Mouse (Mus musculus) Patski (cell line): ENCODE measurements around the gene Rrm2. TPM values are rescaled to one million over a fixed set of nuclear protein-coding genes. Genes with fewer than 3 reads are reported as not detected.
A peak's percentile ranks its signal among the peaks of the same experiment; 100 is the strongest.
"Not testable (repeated sequence)": the region's sequence is repeated elsewhere in the genome, so short reads cannot be mapped to it uniquely, and the experiment has no call there.

Source experiments
- ATAC-seq: fragments of 100-300 bp; one replicate; pipeline ENCODE4 v1.8.0; 2021
- CTCF ChIA-PET: fragments of 350-600 bp; sonication (Branson Sonifier 250); formaldehyde crosslinking; loops from one replicate; lab custom pipeline; 2022; ENCODE audit warnings: inconsistent platforms; lab: Charles Lee
- POLR2A ChIA-PET: fragments of 350-600 bp; sonication (Branson Sonifier 250); formaldehyde crosslinking; loops from one replicate; lab custom pipeline; 2022; ENCODE audit warnings: antibody characterized with exemption, inconsistent platforms; lab: Charles Lee
- DNase-seq: peaks from one replicate; pipeline ENCODE4 v3.0.0-alpha.2; 2011; ENCODE audit warnings: low read depth, low spot score
- H3K27me3 ChIP-seq: fragments of 371-371 bp; one replicate; pipeline ENCODE4 v1.5.1; 2021
- CTCF ChIP-seq: fragments of 100-300 bp; IDR thresholded peaks from one replicate; pipeline ENCODE4 v1.5.1; 2021
- in situ Hi-C: fragments of 300-500 bp; cut with MboI; formaldehyde crosslinking; loops from 3 replicates; pipeline ENCODE4 v1.11.1; 2018; ENCODE audit warnings: low pct_unique_long_range_greater_than_20kb, mixed read lengths
- polyA plus RNA-seq: library from polyadenylated mRNA; unstranded; gene quantifications from one replicate; pipeline ENCODE4 v1.2.3, GENCODE M21; 2021

Rrm2 gene
- polyA plus RNA-seq, 1 experiment from 2014 or later = 129 TPM

DNA sequence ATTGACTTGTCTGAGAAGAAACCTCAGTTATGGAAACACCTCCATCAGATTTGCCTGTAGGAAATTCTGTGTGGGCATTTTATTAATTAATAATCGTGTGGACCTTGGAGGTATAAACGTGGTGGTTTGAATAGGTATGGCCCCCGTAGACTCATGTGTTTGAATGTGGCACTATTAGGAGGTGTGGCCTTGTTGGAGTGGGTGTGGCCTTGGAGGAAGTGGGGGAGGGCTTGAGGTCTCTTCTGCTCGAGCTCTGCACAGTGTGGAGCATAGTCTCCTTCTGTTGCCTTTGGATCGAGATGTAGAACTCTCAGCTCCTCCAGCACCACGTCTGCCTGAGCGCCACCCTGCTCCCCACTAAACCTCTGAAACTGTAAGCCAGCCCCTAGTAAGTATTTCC is 24.6 kb upstream of the Rrm2 start:
- TF ChIP-seq CTCF = no peak
- ChIA-PET POLR2A (no interaction called here), CTCF (no interaction called here)
- DNase-seq = no peak
- ATAC-seq = no peak
- in situ Hi-C loops = no loop called here
- H3K27me3 ChIP-seq = no peaks in the 10 kb centered on the region

DNA sequence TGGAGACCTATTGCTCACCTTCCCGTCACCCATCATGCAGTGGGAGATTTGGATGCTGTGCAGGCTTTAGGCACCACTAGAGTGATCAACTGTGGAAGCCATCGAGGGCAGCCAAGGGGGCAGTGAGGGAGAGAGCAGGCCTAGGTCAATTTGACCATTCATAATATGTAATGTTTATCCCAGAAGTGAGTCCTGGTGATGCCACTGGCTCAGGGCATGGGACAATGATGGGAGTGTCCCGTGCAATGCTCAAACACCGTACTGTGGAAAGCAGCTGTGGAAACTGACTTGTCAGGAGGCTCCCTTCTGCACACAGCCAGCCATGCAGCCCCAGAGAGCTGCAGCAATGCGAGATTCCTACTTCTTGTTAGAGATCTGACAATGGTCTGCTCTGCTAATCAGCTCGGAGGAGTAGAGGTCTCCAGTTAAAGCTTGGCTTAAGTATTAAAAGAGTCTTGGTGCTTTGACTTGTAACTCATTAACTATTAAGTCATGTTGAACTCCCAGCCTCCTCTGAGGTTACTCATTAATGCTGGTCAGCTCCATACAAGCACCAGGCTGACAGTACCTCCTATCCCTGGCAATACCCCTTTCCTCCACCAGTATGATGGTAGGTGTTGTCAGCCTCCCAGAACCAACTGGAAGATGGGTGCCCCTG is 21.9 kb upstream of the Rrm2 start:
- TF ChIP-seq CTCF = peak; percentile 45
- DNase-seq = no peak
- in situ Hi-C loops = no loop called here
- POLR2A ChIA-PET = no interaction called here
- peak; percentile 85 for ATAC-seq
- H3K27me3 ChIP-seq = no peaks in the 10 kb centered on the region
- CTCF ChIA-PET = interaction anchor here (0.7 to 3.8 kb wide), 5 partner anchors 11 to 29 kb away, joined by 3 to 22 read pairs (median 3); no protein-coding TSS in a partner anchor

DNA sequence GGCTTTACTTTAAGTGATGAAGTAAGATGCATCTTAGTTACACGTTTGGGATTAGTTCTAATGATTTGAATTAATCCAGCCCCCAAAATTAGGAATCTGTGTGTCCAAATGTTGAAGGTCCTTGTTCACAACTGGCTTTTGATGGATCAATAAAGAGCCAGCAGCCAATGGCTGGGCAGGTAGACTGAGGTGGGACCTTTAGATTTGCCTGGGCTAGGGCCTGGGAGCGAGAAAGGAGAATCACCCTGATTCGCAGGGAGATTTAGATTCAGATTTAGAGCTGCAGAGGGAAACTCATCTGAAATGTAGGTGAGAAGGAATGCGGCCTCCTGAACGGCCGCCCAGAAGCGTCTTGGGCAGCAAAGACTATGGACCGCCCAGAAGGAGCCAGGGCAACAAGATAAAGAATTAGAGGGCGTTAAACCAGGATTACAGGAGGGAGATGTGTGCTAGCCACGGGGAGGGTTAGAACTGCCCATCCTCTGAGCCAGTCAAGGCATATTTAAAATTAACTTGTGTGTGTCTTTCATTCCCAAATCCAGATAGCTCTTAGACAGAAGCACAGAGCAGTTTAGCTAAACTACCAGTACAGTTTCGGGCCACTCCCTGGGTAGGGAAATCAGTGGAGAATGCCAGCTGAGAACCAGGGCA is 21.2 kb upstream of the Rrm2 start:
- no peak for DNase-seq
- no peak for TF ChIP-seq CTCF
- ChIA-PET POLR2A (interaction anchor here (0.8 kb wide), 1 partner anchor 11 kb away, joined by 3 read pairs; no protein-coding TSS in a partner anchor), CTCF (interaction anchor here (0.7 to 3.8 kb wide), 6 partner anchors 11 to 30 kb away, joined by 3 to 22 read pairs (median 3); no protein-coding TSS in a partner anchor)
- no peaks in the 10 kb centered on the region for H3K27me3 ChIP-seq
- in situ Hi-C loops = no loop called here
- ATAC-seq = peak; percentile 22

DNA sequence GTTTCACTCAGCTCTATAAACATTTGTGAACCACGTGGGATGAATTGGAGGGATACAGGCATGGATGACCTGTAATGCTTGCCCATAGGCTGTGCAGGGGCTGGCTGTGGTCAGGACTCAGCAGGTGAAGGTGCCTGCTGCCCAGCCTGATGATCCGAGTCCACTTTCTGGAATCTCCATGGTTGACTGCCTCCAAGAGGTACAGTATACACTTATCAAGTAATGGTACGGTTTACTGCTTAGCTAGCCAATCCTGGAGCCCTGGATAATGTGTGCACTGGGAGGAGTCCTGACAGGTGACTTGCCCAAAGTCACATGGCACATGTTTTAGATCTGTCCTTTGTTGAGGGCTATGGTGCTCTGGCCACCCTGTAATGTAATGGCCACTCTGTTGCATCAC is 17.7 kb upstream of the Rrm2 start:
- CTCF ChIA-PET = interaction anchor here (1.0 to 2.7 kb wide), 8 partner anchors 8 to 221 kb away, joined by 3 to 10 read pairs (median 4); no protein-coding TSS in a partner anchor
- no peak for ATAC-seq
- POLR2A ChIA-PET = interaction anchor here (1.2 to 1.5 kb wide), 3 partner anchors 10 to 15 kb away, joined by 5 to 6 read pairs (median 6); no protein-coding TSS in a partner anchor
- TF ChIP-seq CTCF = no peak
- DNase-seq = no peak
- in situ Hi-C loops = no loop called here
- H3K27me3 ChIP-seq = no peaks in the 10 kb centered on the region

DNA sequence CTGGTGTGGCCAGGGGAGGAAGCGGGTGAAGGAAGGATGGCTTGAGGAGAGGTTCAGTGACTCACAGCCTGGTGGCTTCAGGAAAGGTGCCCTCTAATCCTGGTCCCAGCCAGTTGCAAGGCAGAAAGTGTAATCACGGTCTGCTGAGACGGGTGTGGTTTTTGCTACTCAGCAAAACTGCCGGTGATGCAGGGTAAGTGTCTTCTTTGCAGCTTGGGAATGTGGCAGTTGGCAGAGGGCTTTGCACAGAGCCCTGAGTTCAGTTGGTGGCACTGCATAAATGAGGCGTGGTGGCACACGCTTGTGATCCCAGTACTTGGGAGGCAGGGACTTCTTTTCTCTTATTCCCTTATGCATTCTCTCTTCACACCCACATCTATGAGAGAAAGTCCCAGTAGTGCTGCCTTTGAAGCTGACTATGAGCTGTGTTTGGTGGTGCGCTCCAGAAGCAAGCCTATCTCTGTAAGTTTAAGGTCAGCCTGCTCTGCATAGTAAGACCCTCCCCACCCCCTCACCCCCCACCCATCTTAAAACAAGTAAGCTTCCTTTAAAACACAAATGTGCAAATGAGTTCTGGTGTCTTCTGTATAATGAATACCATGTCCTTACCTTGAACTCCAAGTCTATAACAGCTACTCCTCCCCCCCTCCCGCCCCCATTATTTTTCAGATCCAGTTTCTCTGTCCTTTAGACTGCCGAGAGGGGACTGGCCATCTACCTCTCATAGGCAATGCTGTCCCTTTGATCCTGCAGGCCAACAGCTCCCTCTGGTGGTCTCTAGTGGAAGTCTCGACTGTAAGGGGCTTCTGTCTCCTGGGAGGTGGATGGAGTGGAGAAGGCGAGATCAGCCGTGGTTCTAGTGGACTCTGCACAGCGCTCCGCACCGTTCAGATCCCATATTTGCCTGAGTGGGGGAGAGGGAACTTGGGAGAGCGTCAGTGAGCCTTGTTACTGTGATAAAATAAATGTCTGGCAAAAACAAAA is 11.2 kb upstream of the Rrm2 start:
- peak; percentile 82 for TF ChIP-seq CTCF
- H3K27me3 ChIP-seq = no peaks in the 10 kb centered on the region
- ChIA-PET POLR2A (interaction anchor here (1.0 to 1.6 kb wide), 4 partner anchors 10 to 227 kb away, joined by 3 to 7 read pairs (median 4); no protein-coding TSS in a partner anchor), CTCF (interaction anchor here (0.7 to 4.5 kb wide), 15 partner anchors 10 to 226 kb away, joined by 3 to 29 read pairs (median 4); partner anchors contain the start of genes Cys1 and Rrm2)
- ATAC-seq = peak; percentile 90
- in situ Hi-C loops = loop anchor here (5.0 kb wide), 1 partner anchor 89 kb away; no protein-coding TSS in a partner anchor
- no peak for DNase-seq

DNA sequence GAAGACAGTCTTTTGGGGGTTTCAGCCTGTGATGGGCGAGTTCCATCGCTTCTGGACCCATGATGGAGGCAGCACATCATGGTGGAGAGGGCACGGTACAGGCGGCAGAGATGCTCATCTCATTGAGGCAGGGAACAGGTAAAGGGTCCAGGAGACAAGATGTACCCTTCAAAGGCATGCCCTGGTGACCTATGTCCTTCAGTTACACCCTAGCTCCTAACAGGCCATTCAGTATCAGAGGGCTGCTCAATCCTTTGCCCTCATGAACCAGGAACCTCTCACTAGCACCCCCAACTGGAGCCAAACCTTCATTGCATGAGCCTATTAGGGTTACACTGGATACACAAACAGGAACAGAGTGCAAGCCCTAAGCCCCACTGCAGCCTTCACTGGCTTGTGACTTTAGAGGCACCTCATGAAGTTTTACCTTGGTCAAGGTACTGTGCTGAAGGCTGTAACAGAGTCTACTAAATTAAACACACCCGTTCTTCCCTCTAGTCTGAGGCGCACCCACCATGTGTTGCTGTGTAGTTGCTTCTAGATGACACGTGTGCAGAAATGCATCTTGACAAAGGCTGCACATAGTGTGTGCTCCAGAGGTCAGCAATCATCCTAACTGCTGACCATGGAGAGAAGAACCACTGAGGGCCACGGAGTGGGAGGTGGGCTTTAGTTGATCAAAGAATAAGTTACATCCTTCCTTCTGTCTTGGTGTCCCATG is 10.4 kb upstream of the Rrm2 start:
- CTCF ChIA-PET = interaction anchor here (0.7 to 4.5 kb wide), 10 partner anchors 11 to 227 kb away, joined by 3 to 29 read pairs (median 6); partner anchors contain the start of gene Rrm2
- ATAC-seq = no peak
- in situ Hi-C loops = loop anchor here (5.0 kb wide), 1 partner anchor 90 kb away; no protein-coding TSS in a partner anchor

DNA sequence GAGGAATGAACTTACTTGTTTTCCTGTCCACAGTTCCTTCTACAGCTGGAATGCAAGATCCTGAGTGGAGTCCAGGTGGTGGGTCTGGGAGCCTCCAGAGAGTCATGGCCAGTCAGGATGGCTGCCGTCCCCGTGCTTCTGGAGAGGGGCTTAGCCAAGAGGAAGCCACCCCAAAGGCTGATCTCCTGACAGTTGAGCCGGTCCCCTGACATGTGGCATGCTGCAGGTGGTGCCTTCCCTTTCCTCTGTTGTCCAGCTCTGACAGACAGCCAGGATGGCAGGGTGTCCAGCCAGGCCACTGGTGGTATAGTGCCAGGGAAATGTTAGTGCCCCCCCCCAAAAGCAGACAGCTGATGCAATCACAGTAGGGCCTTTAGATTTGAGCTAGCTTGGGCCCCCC is 9.5 kb upstream of the Rrm2 start:
- no peak for DNase-seq
- CTCF ChIA-PET = interaction anchor here (1.0 to 4.5 kb wide), 6 partner anchors 8 to 98 kb away, joined by 3 to 29 read pairs (median 14); partner anchors contain the start of gene Rrm2
- POLR2A ChIA-PET = no interaction called here
- no peak for TF ChIP-seq CTCF
- no peaks in the 10 kb centered on the region for H3K27me3 ChIP-seq
- no peak for ATAC-seq
- in situ Hi-C loops = loop anchor here (5.0 kb wide), 1 partner anchor 91 kb away; no protein-coding TSS in a partner anchor

More for the DNA sequence above, 10.4 kb upstream of the Rrm2 start:
- POLR2A ChIA-PET = interaction anchor here (1.0 to 1.6 kb wide), 3 partner anchors 9 to 227 kb away, joined by 3 to 7 read pairs (median 4); no protein-coding TSS in a partner anchor
- H3K27me3 ChIP-seq = no peaks in the 10 kb centered on the region
- DNase-seq = no peak
- TF ChIP-seq CTCF = no peak

DNA sequence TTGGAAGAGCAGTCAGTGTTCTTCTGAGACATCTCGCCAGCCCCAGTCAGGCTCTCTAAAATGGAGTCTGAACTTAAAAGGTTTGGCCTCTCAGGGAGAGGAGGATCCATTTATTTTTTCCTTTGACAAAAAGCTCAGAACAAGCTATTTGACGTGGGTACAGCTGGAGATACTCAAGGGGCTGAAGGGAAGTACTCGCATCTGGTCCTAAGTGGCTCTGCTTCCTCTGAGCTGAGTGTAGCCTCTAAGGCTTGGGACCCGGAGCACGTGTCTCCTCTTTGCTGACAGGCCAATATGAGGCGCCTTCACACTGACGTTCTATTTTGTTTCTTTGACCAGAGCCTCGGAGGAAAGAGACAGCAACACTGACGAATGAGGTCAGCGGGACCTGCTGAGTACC is 8.5 kb upstream of the Rrm2 start:
- in situ Hi-C loops = loop anchor here (5.0 kb wide), 1 partner anchor 92 kb away; no protein-coding TSS in a partner anchor
- CTCF ChIA-PET = interaction anchor here (0.7 to 4.5 kb wide), 6 partner anchors 9 to 229 kb away, joined by 3 to 27 read pairs (median 4); partner anchors contain the start of gene Rrm2
- ATAC-seq (no peak), DNase-seq (no peak)
- POLR2A ChIA-PET = no interaction called here
- H3K27me3 ChIP-seq = no peaks in the 10 kb centered on the region
- no peak for TF ChIP-seq CTCF

DNA sequence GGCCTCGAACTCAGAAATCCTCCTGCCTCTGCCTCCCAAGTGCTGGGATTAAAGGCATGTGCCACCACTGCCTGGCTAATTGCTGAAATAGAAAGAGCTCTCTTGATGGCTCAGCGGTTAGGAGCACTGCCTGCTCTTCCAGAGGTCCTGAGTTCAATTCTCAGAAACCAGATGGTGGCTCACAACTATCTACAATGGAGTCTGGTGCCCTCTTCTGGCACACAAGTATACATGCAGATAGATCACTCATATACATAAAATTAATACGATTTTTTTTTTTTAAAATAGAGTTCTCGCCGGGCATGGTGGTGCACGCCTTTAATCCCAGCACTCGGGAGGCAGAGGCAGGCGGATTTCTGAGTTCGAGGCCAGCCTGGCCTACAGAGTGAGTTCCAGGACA is 6.4 kb upstream of the Rrm2 start:
- POLR2A ChIA-PET, DNase-seq, H3K27me3 ChIP-seq, ATAC-seq, in situ Hi-C loops: not testable (repeated sequence)
- CTCF ChIA-PET = interaction anchor here (1.6 kb wide), 1 partner anchor 98 kb away, joined by 5 read pairs; no protein-coding TSS in a partner anchor
